In genomic region chr2:118158095-118158494, GRCm38 (mm10) we compare ENCODE assay signal across 25 mouse cellular contexts. TPM values are rescaled to one million over a fixed set of nuclear protein-coding genes. Genes with fewer than 3 reads are reported as not detected.
DNase-seq lines count a peak whose midpoint lies in the region; ATAC-seq and TF ChIP-seq lines count a peak whose summit lies in the region.
"Had no signal": no experiment of that assay in that cellular context is flagged by ENCODE, and none has a peak within 500 bp of the region (broad histone marks: within the 10 kb centered on the region; RNA-seq: fewer than 3 reads in every experiment).

No protein-coding gene starts in this region.

- no peaks in the 10 kb centered on the region for H3K27me3 ChIP-seq in forebrain, embryonic 10.5 days (ENCODE audit: poor library complexity, severe bottlenecking)
- no peaks in the 10 kb centered on the region for H3K27me3 ChIP-seq in forebrain, embryonic 13.5 days
- no peaks in the 10 kb centered on the region for H3K27me3 ChIP-seq in midbrain, embryonic 10.5 days (ENCODE audit: low read depth, poor library complexity, severe bottlenecking)
- no peaks in the 10 kb centered on the region for H3K27me3 ChIP-seq in midbrain, embryonic 11.5 days (ENCODE audit: control insufficient read depth, insufficient read depth, low read length)
- H3K27me3 ChIP-seq: forebrain, embryonic 15.5 days; hindbrain, embryonic 12.5 days; liver, embryonic 12.5 days; midbrain, embryonic 15.5 days; neural tube, embryonic 13.5 days had no signal

- H3K4me2 ChIP-seq in forebrain, embryonic 13.5 days: no peak overlapping the region
- no peak overlapping the region for H3K4me2 ChIP-seq in midbrain, embryonic 11.5 days
- H3K4me2 ChIP-seq: forebrain, embryonic 15.5 days; hindbrain, embryonic 12.5 days; liver, embryonic 12.5 days; midbrain, embryonic 15.5 days; neural tube, embryonic 13.5 days had no signal

- no peak for TF ChIP-seq POLR2A in embryonic fibroblast, embryonic 13.5 days (IDR thresholded peaks at IDR 0.05; ENCODE audit: low read depth, low read length)

- no peak for ATAC-seq in forebrain, embryonic 13.5 days
- ATAC-seq in midbrain, embryonic 11.5 days (ENCODE audit: low FRiP score): no peak
- no peak for ATAC-seq in activated CD4-positive, CD25-positive, alpha-beta regulatory T cell, adult 4 months
- ATAC-seq in erythroblast, adult 5-6 weeks (replicated peaks; ENCODE audit: low FRiP score, poor library complexity, severe bottlenecking): no peak
- ATAC-seq: CD4-positive, CD25-positive, alpha-beta regulatory T cell, adult 4 months; forebrain, embryonic 15.5 days; intestine, postnatal 0 days; liver, embryonic 12.5 days; midbrain, embryonic 15.5 days had no signal

- no peaks in the 10 kb centered on the region for H3K9me3 ChIP-seq in forebrain, embryonic 10.5 days
- H3K9me3 ChIP-seq in forebrain, embryonic 13.5 days (replicated peaks): no peaks in the 10 kb centered on the region
- H3K9me3 ChIP-seq in midbrain, embryonic 10.5 days (replicated peaks): no peaks in the 10 kb centered on the region
- H3K9me3 ChIP-seq in midbrain, embryonic 11.5 days (ENCODE audit: control insufficient read depth, low read length): no peaks in the 10 kb centered on the region
- H3K9me3 ChIP-seq: forebrain, embryonic 15.5 days; hindbrain, embryonic 12.5 days; liver, embryonic 12.5 days; megakaryocyte, embryonic 14.5 days; midbrain, embryonic 15.5 days; neural tube, embryonic 13.5 days had no signal

- no peaks in the 10 kb centered on the region for H3K36me3 ChIP-seq in forebrain, embryonic 10.5 days (replicated peaks)
- no peaks in the 10 kb centered on the region for H3K36me3 ChIP-seq in forebrain, embryonic 13.5 days (ENCODE audit: poor library complexity, severe bottlenecking)
- no peaks in the 10 kb centered on the region for H3K36me3 ChIP-seq in midbrain, embryonic 10.5 days
- no peaks in the 10 kb centered on the region for H3K36me3 ChIP-seq in midbrain, embryonic 11.5 days (ENCODE audit: control insufficient read depth, insufficient read depth, low read length)
- H3K36me3 ChIP-seq: forebrain, embryonic 15.5 days; hindbrain, embryonic 12.5 days; liver, embryonic 12.5 days; midbrain, embryonic 15.5 days; neural tube, embryonic 13.5 days had no signal

- H3K4me3 ChIP-seq in forebrain, embryonic 10.5 days: no peak overlapping the region
- H3K4me3 ChIP-seq in forebrain, embryonic 13.5 days: no peak overlapping the region
- H3K4me3 ChIP-seq in midbrain, embryonic 10.5 days: no peak overlapping the region
- no peak overlapping the region for H3K4me3 ChIP-seq in midbrain, embryonic 11.5 days (ENCODE audit: low read depth, low read length)
- H3K4me3 ChIP-seq in embryonic fibroblast, embryonic 13.5 days (ENCODE audit: insufficient read depth, low read length): no peak overlapping the region
- H3K4me3 ChIP-seq: erythroblast, embryonic 14.5 days; forebrain, embryonic 15.5 days; hindbrain, embryonic 12.5 days; left cerebral cortex, adult 2 months; liver, embryonic 12.5 days; megakaryocyte, embryonic 14.5 days; midbrain, embryonic 15.5 days; myocyte; neural tube, embryonic 13.5 days had no signal

- WGBS in forebrain, embryonic 10.5 days: 81% methylated on average over 3 of the region's 3 CpGs
- 96% methylated on average over 3 of the region's 3 CpGs for WGBS in forebrain, embryonic 13.5 days
- WGBS in midbrain, embryonic 10.5 days: 90% methylated on average over 3 of the region's 3 CpGs
- 84% methylated on average over 3 of the region's 3 CpGs for WGBS in midbrain, embryonic 11.5 days

- 0 out of 2 replicates have a peak overlapping the region, but pooled peaks have one; percentile 74 for H3K27ac ChIP-seq in forebrain, embryonic 10.5 days
- H3K27ac ChIP-seq in forebrain, embryonic 13.5 days: no peak overlapping the region
- peak overlapping the region; percentile 28; the same call in 1 of the 2 replicates for H3K27ac ChIP-seq in midbrain, embryonic 10.5 days (replicated peaks)
- no peak overlapping the region for H3K27ac ChIP-seq in midbrain, embryonic 11.5 days (ENCODE audit: low read depth, low read length)
- H3K27ac ChIP-seq in embryonic fibroblast, embryonic 13.5 days (ENCODE audit: insufficient read depth, low read length): peak overlapping the region; percentile 30; the same call in 1 of the 2 replicates
- H3K27ac ChIP-seq: forebrain, embryonic 15.5 days; hindbrain, embryonic 12.5 days; left cerebral cortex, adult 2 months; liver, embryonic 12.5 days; midbrain, embryonic 15.5 days; neural tube, embryonic 13.5 days had no signal

- H3K4me1 ChIP-seq in forebrain, embryonic 10.5 days: peaks cover 64% of the 10 kb centered on the region
- H3K4me1 ChIP-seq in forebrain, embryonic 13.5 days: peaks cover 33% of the 10 kb centered on the region
- H3K4me1 ChIP-seq in midbrain, embryonic 10.5 days: peaks cover 51% of the 10 kb centered on the region
- peaks cover 23% of the 10 kb centered on the region for H3K4me1 ChIP-seq in midbrain, embryonic 11.5 days (ENCODE audit: control insufficient read depth, insufficient read depth, low read length)
- peaks cover 17% of the 10 kb centered on the region for H3K4me1 ChIP-seq in embryonic fibroblast, embryonic 13.5 days (ENCODE audit: control insufficient read depth, insufficient read depth, low read length)
- H3K4me1 ChIP-seq: liver, embryonic 12.5 days had no signal

- no peak overlapping the region for H3K9ac ChIP-seq in forebrain, embryonic 13.5 days
- no peak overlapping the region for H3K9ac ChIP-seq in midbrain, embryonic 11.5 days (ENCODE audit: low read length)
- H3K9ac ChIP-seq: forebrain, embryonic 15.5 days; hindbrain, embryonic 12.5 days; liver, embryonic 12.5 days; midbrain, embryonic 15.5 days; neural tube, embryonic 13.5 days had no signal

- DNase-seq in forebrain, embryonic 10.5 days (ENCODE audit: extremely low spot score, low spot score): no peak
- DNase-seq in midbrain, embryonic 10.5 days (ENCODE audit: low spot score): no peak
- DNase-seq in midbrain, embryonic 11.5 days (ENCODE audit: low spot score, missing footprints): no peak
- DNase-seq in ovary, postnatal 14 days (ENCODE audit: low spot score): no peak
- DNase-seq: cerebellum, adult 9-10 months; gastrocnemius, postnatal 10 days; heart, adult 18-20 months; kidney, postnatal 4 days; lung, adult 2 months; lung, postnatal 14 days had no signal

- TF ChIP-seq CTCF in embryonic fibroblast, embryonic 13.5 days (IDR thresholded peaks at IDR 0.05; ENCODE audit: borderline replicate concordance, insufficient read depth, low read length): no peak

RNA-seq across cellular contexts. Expression of gene Thbs1, which starts 46.4 kb away (rescaled TPM):
- polyA plus RNA-seq in forebrain, embryonic 10.5 days (2016; fragmentation: Nextera tagmentation; extraction: Ambion mirVana): 40.0 and 40.9 TPM in 2 replicates
- polyA plus RNA-seq in forebrain, embryonic 13.5 days (2015; fragmentation: Nextera tagmentation; extraction: Ambion mirVana): 5.9 and 9.2 TPM in 2 replicates
- polyA plus RNA-seq in midbrain, embryonic 10.5 days (2016; fragmentation: Nextera tagmentation; extraction: Ambion mirVana): 25.4 and 35.4 TPM in 2 replicates
- 37.4 and 42.0 TPM in 2 replicates for polyA plus RNA-seq in midbrain, embryonic 11.5 days (2014; fragmentation: Nextera tagmentation; extraction: Ambion mirVana)
- 2,892 and 6,250 TPM in 2 replicates for polyA plus RNA-seq in embryonic fibroblast, embryonic 13.5 days (2011; ENCODE audit: insufficient read length, low read depth, missing spikeins)
- not detected for polyA plus RNA-seq in activated CD4-positive, CD25-positive, alpha-beta regulatory T cell, adult 4 months (2017; shearing (Covaris generic))
- 5.0 and 8.1 TPM in 2 replicates for total RNA-seq in erythroblast, adult 5-6 weeks (2015; ENCODE audit: low replicate concordance)
- total RNA-seq in erythroblast, adult 5-6 weeks (2017; ENCODE audit: low replicate concordance): 3.6 and 4.7 TPM in 2 replicates

Comparison
In these comparisons a context has a peak if more than half of its experiments do, and no peak if none do; other contexts are left out.
1. H3K27ac ChIP-seq: peak in forebrain, embryonic 10.5 days (single experiment), midbrain, embryonic 10.5 days (single experiment) and embryonic fibroblast, embryonic 13.5 days (single experiment); none in forebrain, embryonic 13.5 days (single experiment) and midbrain, embryonic 11.5 days (single experiment).
2. RNA of gene Thbs1, which starts 46.4 kb away (polyA plus RNA-seq): 2,892 to 6,250 TPM in embryonic fibroblast, embryonic 13.5 days; 40.0 to 40.9 TPM in forebrain, embryonic 10.5 days, 37.4 to 42.0 TPM in midbrain, embryonic 11.5 days, 25.4 to 35.4 TPM in midbrain, embryonic 10.5 days, 5.9 to 9.2 TPM in forebrain, embryonic 13.5 days and not detected in activated CD4-positive, CD25-positive, alpha-beta regulatory T cell, adult 4 months; every median in the first group is over 10 times any median in the second.